Mouse (Mus musculus) intestine, embryonic 16.5 days (tissue): ENCODE measurements around the gene Gal3st1. TPM values are rescaled to one million over a fixed set of nuclear protein-coding genes. Genes with fewer than 3 reads are reported as not detected.
"Not testable (repeated sequence)": the region's sequence is repeated elsewhere in the genome, so short reads cannot be mapped to it uniquely, and the experiment has no call there.

Source experiments
- ATAC-seq: fragments of 200-750 bp; cut with Nextera tagmentation; 2 replicates; pipeline ENCODE4 v1.8.0; 2017; ENCODE audit warnings: moderate TSS enrichment, moderate library complexity
- H3K27ac ChIP-seq: fragments of 300-500 bp; sonication (generic); 2 replicates; pipeline ENCODE4 v1.5.1; 2014; ENCODE audit warnings: mild to moderate bottlenecking, low read length
- H3K27me3 ChIP-seq: fragments of 300-500 bp; sonication (generic); replicated peaks from 2 replicates; pipeline ENCODE4 v1.6.1; 2014; ENCODE audit warnings: low read length, control low read depth, mixed read lengths; ENCODE audit not compliant: control insufficient read depth, insufficient read depth
- H3K36me3 ChIP-seq: fragments of 300-500 bp; sonication (generic); 2 replicates; pipeline ENCODE4 v1.6.1; 2014; ENCODE audit warnings: low read length, control low read depth; ENCODE audit not compliant: control insufficient read depth, insufficient read depth
- H3K4me1 ChIP-seq: fragments of 300-500 bp; sonication (generic); 2 replicates; pipeline ENCODE4 v1.6.1; 2014; ENCODE audit warnings: low read length, control low read depth, mixed read lengths; ENCODE audit not compliant: control insufficient read depth, insufficient read depth
- H3K4me2 ChIP-seq: fragments of 300-500 bp; sonication (generic); 2 replicates; pipeline ENCODE4 v1.6.1; 2014; ENCODE audit warnings: low read depth, low read length, control low read depth
- H3K4me3 ChIP-seq: fragments of 300-500 bp; sonication (generic); 2 replicates; pipeline ENCODE4 v1.5.1; 2014; ENCODE audit warnings: mild to moderate bottlenecking, low read length
- H3K9ac ChIP-seq: fragments of 300-500 bp; sonication (generic); 2 replicates; pipeline ENCODE4 v1.6.1; 2014; ENCODE audit warnings: low read depth, low read length
- H3K9me3 ChIP-seq: fragments of 300-500 bp; sonication (generic); 2 replicates; pipeline ENCODE4 v1.6.1; 2016; ENCODE audit warnings: low read length, control low read depth; ENCODE audit not compliant: control insufficient read depth
- WGBS: fragments of 180-500 bp; shearing (Covaris S2); extraction: QIAGEN DNeasy Blood & Tissue Kit; methylation state at CpG from one replicate; pipeline ENCODE4 v1.1.7; 2014; 5-methylcytosine and 5-hydroxymethylcytosine counted together
- polyA plus RNA-seq: library from polyadenylated mRNA; unstranded; fragments of >200 nt; fragmentation: Nextera tagmentation; extraction: Ambion mirVana; gene quantifications from 2 replicates; pipeline ENCODE4 v1.2.1, GENCODE M21; 2015

Gal3st1 gene
- 20.1 and 33.3 TPM in 2 replicates for polyA plus RNA-seq

DNA sequence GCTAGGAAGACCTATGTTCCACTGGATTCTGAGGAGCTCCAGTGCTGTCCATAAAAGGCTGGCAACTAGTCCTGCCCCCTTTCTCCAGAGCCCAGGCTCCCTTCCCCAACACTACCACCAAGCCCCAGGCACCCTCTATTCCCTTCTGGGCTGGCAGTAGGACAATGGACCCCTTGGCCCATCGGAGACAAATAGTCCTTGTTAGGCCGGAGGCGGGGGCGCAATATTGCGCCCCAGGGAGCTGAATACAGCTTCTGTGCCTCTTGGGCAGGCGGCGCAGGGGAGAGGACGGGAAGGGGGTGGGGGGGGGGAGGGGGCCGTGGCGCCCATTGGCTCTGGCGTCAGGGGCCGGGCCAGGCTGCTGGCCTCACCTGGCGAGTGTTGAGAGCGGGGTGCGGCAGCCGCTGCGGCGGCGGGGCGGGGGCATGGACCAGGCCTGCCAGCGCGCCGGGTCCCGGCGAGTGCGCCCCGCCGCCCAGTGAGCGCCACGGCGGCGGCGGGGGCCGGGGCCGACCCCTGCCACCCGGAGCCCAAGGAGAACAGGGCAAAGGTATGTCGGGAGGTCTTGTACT, at the start of gene Gal3st1:
Gal3st1 (plus strand) TSS at position 346 of the 572 bp plus-strand sequence.
- Histone ChIP-seq H3K4me3 (peak within 1 kb of the TSS; percentile 56), H3K36me3 (peaks cover 9% of the 10 kb centered on the region), H3K4me1 (peaks cover 13% of the 10 kb centered on the region), H3K27ac (peak within 1 kb of the TSS; percentile 76), H3K9me3 (no peaks in the 10 kb centered on the region), H3K4me2 (peak within 1 kb of the TSS; percentile 50), H3K9ac (peak within 1 kb of the TSS; percentile 69), H3K27me3 (peaks cover 2% of the 10 kb centered on the region; the same call in 1 of the 2 replicates)
- WGBS: under 1% methylated on average over 26 of the region's 37 CpGs
- peak; percentile 84 for ATAC-seq

DNA sequence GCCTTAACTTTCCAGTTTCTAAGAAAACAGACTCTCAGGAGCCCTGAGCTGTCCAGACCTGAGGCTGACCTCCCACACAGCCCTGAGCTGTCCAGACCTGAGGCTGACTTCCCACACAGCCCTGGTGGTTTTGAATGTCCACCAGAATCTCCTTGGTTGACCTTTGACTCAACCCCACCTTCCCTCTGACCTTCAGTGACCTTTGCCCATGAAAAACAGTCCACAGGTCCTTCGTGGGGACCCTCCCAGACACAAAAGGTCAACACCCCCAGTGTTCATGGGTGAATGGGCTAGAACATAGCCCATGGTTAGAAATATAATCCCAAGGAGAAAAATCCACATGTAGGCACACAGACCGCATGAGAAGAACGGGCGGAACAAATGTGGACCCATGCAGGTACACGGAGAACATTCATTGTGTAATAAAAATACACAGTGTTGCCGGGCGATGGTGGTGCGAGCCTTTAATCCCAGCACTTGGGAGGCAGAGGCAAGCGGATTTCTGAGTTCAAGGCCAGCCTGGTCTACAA, 49.6 kb upstream of the Gal3st1 start:
- Histone ChIP-seq H3K4me1 (peaks cover 10% of the 10 kb centered on the region), H3K9ac (no peak overlapping the region), H3K9me3 (no peaks in the 10 kb centered on the region), H3K36me3 (no peaks in the 10 kb centered on the region), H3K4me3 (no peak overlapping the region), H3K27ac (no peak overlapping the region), H3K27me3 (no peaks in the 10 kb centered on the region), H3K4me2 (no peak overlapping the region)
- no peak for ATAC-seq
- WGBS: 88% methylated on average over 9 of the region's 9 CpGs

DNA sequence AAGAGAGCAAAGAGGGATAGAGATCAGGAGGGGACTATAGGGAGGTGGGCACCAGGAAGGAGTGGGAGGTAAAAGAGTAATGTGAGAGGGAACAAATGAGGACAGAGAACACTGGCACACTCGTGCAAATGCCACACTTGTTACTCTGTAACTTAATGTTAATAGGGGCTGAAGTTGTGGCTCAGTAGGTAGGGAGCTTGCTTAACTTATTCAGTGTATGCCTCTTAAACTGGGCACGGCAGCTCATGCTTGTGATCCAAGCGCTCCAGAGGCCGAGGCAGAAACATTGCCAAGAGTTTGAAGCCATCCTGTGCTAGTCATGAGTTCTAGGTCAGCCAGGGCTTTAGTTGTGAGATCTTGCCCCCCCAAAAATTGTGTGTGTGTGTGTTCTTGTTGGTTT, 48.3 kb upstream of the Gal3st1 start:
- Histone ChIP-seq H3K4me1 (peaks cover 10% of the 10 kb centered on the region), H3K4me2 (no peak overlapping the region), H3K27me3 (no peaks in the 10 kb centered on the region), H3K9ac (no peak overlapping the region), H3K27ac (no peak overlapping the region), H3K36me3 (no peaks in the 10 kb centered on the region), H3K4me3 (no peak overlapping the region), H3K9me3 (no peaks in the 10 kb centered on the region)
- WGBS: 71% methylated on average over 4 of the region's 4 CpGs
- ATAC-seq: no peak

DNA sequence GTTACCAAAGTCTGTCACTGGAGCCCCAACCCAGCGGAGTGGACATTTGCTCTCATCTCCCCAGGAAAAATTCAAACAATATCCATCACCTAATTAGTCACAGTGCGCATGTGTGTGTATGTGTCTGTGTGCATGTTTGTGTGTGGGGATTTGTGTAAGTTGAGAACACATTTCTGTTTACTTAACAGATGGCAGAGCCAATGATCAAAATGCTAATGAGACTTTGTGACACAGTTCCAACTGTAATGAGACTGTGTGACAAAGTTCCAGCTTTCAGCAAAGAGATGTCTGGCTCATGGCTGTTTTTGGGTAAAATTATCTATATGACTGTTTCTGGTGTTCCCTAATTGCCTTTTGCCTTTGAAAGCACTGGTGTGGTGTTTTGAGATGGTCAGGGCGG, 47.1 kb upstream of the Gal3st1 start:
- 86% methylated on average over 3 of the region's 3 CpGs for WGBS
- no peak overlapping the region for H3K4me2 ChIP-seq
- no peak for ATAC-seq

DNA sequence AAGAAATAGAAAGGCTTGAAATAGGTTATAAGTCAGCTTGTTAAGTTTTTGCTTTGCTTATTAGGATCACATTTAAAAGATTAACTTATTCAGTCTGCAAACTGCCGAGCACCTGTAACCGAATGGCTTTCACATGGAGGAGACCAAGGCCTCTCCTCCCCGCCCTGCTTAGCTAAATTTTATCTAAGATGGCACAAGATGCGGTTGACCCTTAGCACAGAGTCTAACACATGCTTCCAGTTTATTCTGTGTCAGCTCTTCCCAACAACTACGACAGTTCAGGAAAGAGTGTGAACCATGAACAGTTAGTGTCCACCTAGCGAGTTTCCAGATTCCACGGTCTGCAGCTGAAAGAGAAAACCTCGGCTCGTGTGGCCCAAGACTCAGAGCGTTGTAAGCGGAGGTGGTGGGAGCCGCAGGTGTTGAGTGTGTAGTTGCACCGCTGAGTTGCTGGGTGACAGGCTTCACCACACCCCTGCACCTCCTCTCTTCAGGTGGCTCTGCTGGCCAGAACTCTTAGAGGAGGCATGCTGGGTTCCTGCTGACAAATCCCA, 46.0 kb upstream of the Gal3st1 start:
- Histone ChIP-seq H3K4me2 (no peak overlapping the region), H3K27ac (no peak overlapping the region), H3K9me3 (no peaks in the 10 kb centered on the region), H3K27me3 (no peaks in the 10 kb centered on the region), H3K4me1 (no peaks in the 10 kb centered on the region), H3K9ac (no peak overlapping the region), H3K4me3 (no peak overlapping the region), H3K36me3 (no peaks in the 10 kb centered on the region)
- WGBS: 68% methylated on average over 13 of the region's 13 CpGs
- no peak for ATAC-seq

More for the DNA sequence above, 47.1 kb upstream of the Gal3st1 start:
- H3K9me3 ChIP-seq: no peaks in the 10 kb centered on the region
- H3K4me1 ChIP-seq: peaks cover 5% of the 10 kb centered on the region
- H3K36me3 ChIP-seq: no peaks in the 10 kb centered on the region
- no peak overlapping the region for H3K9ac ChIP-seq
- H3K27ac ChIP-seq: no peak overlapping the region
- H3K27me3 ChIP-seq: no peaks in the 10 kb centered on the region
- H3K4me3 ChIP-seq: no peak overlapping the region

DNA sequence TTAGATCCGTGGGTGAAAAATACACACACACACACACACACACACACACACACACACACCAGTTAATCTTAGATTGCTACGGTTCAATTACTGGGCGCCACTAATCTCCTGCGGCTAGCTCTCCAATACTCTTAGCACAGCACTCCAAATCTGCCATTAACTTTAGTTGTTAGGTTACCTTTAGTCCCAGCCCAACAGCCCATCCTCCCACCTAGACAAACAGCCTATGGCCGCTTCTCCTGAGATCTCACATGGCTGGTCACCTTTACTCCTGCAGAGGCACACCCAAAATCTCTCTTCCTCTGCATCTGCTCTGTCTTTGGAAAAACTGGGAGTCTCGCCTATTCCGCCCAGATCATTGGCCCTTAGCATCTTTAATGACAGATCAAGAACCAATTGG, 42.1 kb upstream of the Gal3st1 start:
- Histone ChIP-seq H3K36me3 (no peaks in the 10 kb centered on the region), H3K9me3 (no peaks in the 10 kb centered on the region), H3K27me3 (no peaks in the 10 kb centered on the region), H3K27ac (no peak overlapping the region), H3K4me3 (no peak overlapping the region), H3K9ac (no peak overlapping the region), H3K4me1 (no peaks in the 10 kb centered on the region), H3K4me2 (no peak overlapping the region)
- no peak for ATAC-seq
- 89% methylated on average over 7 of the region's 7 CpGs for WGBS

DNA sequence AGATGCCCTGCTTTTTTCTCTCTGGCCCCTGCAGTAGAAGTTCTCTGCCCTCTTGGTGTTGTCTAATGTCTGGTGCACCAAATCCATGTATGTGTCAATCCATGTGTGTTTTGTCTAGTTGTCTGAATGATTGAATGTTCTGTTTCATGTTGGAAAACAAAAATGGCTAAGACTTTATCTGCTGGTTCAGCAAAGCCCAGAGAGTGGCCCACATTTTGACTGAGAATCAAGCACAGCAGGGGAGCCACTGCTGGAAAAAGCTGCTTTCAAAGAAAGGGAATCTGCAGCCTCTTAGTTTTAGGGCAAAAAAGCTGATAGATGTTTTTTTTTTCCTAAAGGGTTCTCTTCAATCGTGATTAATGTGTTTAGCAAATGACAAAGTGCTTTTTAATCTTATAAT, 37.0 kb upstream of the Gal3st1 start:
- H3K4me1 ChIP-seq: no peaks in the 10 kb centered on the region
- H3K27me3 ChIP-seq: no peaks in the 10 kb centered on the region
- WGBS: 19% methylated on average over 1 of the region's 1 CpGs
- no peaks in the 10 kb centered on the region for H3K36me3 ChIP-seq
- no peak overlapping the region for H3K4me3 ChIP-seq
- ATAC-seq: no peak
- no peak overlapping the region for H3K27ac ChIP-seq
- H3K9me3 ChIP-seq: no peaks in the 10 kb centered on the region
- no peak overlapping the region for H3K4me2 ChIP-seq
- no peak overlapping the region for H3K9ac ChIP-seq

DNA sequence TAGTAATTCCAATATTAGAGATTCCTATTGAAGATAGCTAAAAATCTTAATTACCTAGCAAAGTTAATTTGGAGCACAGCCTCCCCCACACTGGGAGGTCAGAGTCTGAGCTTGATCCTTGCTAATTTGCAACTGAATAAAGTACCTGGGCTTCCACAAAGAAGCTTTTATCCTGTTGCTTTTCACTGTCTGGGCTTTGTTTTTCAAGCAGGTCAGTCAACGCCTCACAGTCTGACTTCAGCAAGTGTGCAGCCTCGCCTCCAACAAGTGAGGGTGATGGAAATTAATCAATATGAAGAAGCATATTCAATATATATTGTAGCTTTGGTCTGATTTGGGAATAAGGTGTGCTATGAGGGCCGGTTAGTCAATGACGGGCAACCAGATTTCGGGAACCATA, 28.6 kb upstream of the Gal3st1 start:
- 84% methylated on average over 5 of the region's 5 CpGs for WGBS

DNA sequence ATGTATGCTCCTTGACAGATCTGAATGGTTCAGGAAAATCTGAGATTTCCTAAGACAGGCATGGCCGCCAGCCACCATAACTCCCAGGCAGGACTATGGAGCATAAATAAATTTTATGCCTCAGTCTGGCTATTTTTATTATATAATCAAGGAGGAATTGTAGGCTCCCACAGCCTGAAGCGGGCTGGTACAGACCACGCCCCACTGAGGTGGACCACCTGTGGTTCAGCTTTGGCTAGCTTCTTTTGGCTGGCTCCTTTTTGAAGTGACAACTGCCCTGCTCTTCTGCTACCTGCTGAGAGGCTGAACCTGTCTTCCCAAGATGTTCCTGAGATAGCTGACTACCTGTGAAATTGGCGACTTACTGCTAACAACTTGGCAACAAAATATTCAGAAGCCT, 28.1 kb upstream of the Gal3st1 start:
- not testable (repeated sequence) for H3K9me3 ChIP-seq, H3K4me1 ChIP-seq, H3K9ac ChIP-seq, H3K27ac ChIP-seq, H3K27me3 ChIP-seq, H3K36me3 ChIP-seq, H3K4me3 ChIP-seq, H3K4me2 ChIP-seq, ATAC-seq
- WGBS: 76% methylated on average over 4 of the region's 4 CpGs

More for the DNA sequence above, 28.6 kb upstream of the Gal3st1 start:
- not testable (repeated sequence) for H3K27me3 ChIP-seq, H3K27ac ChIP-seq, H3K36me3 ChIP-seq, H3K9me3 ChIP-seq, H3K4me3 ChIP-seq, H3K4me2 ChIP-seq, H3K4me1 ChIP-seq, ATAC-seq, H3K9ac ChIP-seq
